Mouse (Mus musculus): ENCODE measurements around the gene Calm5. TPM values are rescaled to one million over a fixed set of nuclear protein-coding genes. Genes with fewer than 3 reads are reported as not detected.
A peak's percentile ranks its signal among the peaks of the same experiment; 100 is the strongest.
"Not testable (repeated sequence)": the region's sequence is repeated elsewhere in the genome, so short reads cannot be mapped to it uniquely, and the experiment has no call there.

Gene Calm5
- not detected in 2 replicates for total RNA-seq (2021)
- long read RNA-seq = 0 reads

- not testable (repeated sequence) for DNase-seq
These were observed at the start of gene Calm5 for GRCm38 (mm10) chr13:3853648-3854333. TSS of gene Calm5 (plus strand) at chr13:3854173.

- DNase-seq = no peak
These were observed 49.8 kb upstream of the Calm5 start, which contains the start of gene Calml3 for GRCm38 (mm10) chr13:3804186-3804585. TSS of gene Calml3 (minus strand) at chr13:3804316.

GRCm38 (mm10) chr13:3805132-3805531 lies 48.8 kb upstream of the Calm5 start:
- no peak for DNase-seq

- DNase-seq = no peak
These were observed 48.3 kb upstream of the Calm5 start for GRCm38 (mm10) chr13:3805638-3806037.

- no peak for DNase-seq
These were observed 46.7 kb upstream of the Calm5 start for GRCm38 (mm10) chr13:3807131-3807827.

- DNase-seq = no peak
These were observed 35.8 kb upstream of the Calm5 start for GRCm38 (mm10) chr13:3818012-3818739.

- DNase-seq = no peak
These were observed 35.3 kb upstream of the Calm5 start for GRCm38 (mm10) chr13:3818740-3819076.

- DNase-seq = no peak
These were observed 31.9 kb upstream of the Calm5 start for GRCm38 (mm10) chr13:3822105-3822504.

GRCm38 (mm10) chr13:3825726-3826125 lies 28.2 kb upstream of the Calm5 start:
- DNase-seq = no peak

GRCm38 (mm10) chr13:3831546-3831945 lies 22.4 kb upstream of the Calm5 start:
- no peak for DNase-seq

GRCm38 (mm10) chr13:3831994-3832393 lies 22.0 kb upstream of the Calm5 start:
- no peak for DNase-seq

- no peak for DNase-seq
These were observed 21.5 kb upstream of the Calm5 start for GRCm38 (mm10) chr13:3832450-3832849.

GRCm38 (mm10) chr13:3833644-3834043 lies 20.3 kb upstream of the Calm5 start:
- DNase-seq = not testable (repeated sequence)

GRCm38 (mm10) chr13:3837312-3837807 lies 16.6 kb upstream of the Calm5 start, which contains the start of gene Calm4:
TSS of gene Calm4 (plus strand) at chr13:3837757.
- DNase-seq = not testable (repeated sequence)

- not testable (repeated sequence) for DNase-seq
These were observed 13.3 kb upstream of the Calm5 start for GRCm38 (mm10) chr13:3840662-3841061.

- DNase-seq = no peak
These were observed 3.6 kb upstream of the Calm5 start for GRCm38 (mm10) chr13:3850330-3850729.

GRCm38 (mm10) chr13:3854856-3855255 lies 883 bp downstream of the Calm5 start:
- DNase-seq = no peak

GRCm38 (mm10) chr13:3856252-3856651 lies 2.3 kb downstream of the Calm5 start:
- no peak for DNase-seq

GRCm38 (mm10) chr13:3861251-3861650 lies 7.3 kb downstream of the Calm5 start:
- DNase-seq = no peak

GRCm38 (mm10) chr13:3862325-3862724 lies 8.4 kb downstream of the Calm5 start:
- DNase-seq = no peak

GRCm38 (mm10) chr13:3862922-3863580 lies 9.1 kb downstream of the Calm5 start:
- no peak for DNase-seq

- DNase-seq = peak; percentile 24
These were observed 11.8 kb downstream of the Calm5 start for GRCm38 (mm10) chr13:3865648-3866354.
